Mouse (Mus musculus): ENCODE results near the gene Gadl1. TPM values are rescaled to one million over a fixed set of nuclear protein-coding genes. Genes with fewer than 3 reads are reported as not detected.

Gene Gadl1
- total and polyA plus RNA-seq, 2 experiments from 2014 or later = 0.21 to 0.44 TPM

DNA sequence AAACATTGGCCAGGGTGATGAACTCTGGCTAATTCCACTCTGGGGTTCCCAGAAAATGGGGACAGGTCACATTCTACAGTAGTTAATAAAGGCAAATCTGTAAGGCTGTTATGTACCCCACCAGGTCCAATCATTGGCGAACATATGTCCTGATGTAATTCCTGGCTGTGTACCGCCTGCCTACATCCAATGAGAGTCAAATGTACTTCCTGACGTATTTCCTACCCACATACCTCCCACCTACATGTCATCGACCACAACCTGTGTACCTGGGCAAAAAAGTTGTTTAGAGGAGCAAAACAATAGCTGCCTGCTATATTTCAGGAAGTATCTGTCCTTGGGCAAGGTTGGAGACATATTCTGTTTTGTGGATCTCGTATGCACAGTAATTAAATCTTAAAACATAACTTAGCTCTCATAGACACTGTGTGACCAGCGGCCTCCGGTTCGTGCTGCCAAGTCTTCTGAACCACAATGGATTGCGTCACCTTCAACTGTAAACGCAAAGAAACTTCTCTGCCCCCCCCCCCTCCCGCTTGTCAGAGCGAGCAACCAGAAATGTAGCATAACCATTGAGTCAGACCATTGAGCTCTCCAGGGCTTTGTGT, 175.2 kb downstream of the Gadl1 start:
- no peak for TF ChIP-seq CTCF (IDR thresholded peaks at IDR 0.05)
- no peaks in the 10 kb centered on the region for H3K4me1 ChIP-seq (ENCODE audit: insufficient read depth, low read length)
- H3K27ac ChIP-seq (ENCODE audit: low read depth, low read length) = no peak overlapping the region
- no peak overlapping the region for H3K4me2 ChIP-seq (ENCODE audit: low read depth, low read length, poor library complexity, severe bottlenecking)
- no peak overlapping the region for H3K9ac ChIP-seq (replicated peaks; ENCODE audit: low read length, poor library complexity, severe bottlenecking)
- H3K4me3 ChIP-seq (ENCODE audit: low read depth, low read length) = no peak overlapping the region
- 88% methylated on average over 12 of the region's 12 CpGs for WGBS
- no peak for DNase-seq (ENCODE audit: low spot score)
- H3K36me3 ChIP-seq (ENCODE audit: insufficient read depth, low read length) = no peaks in the 10 kb centered on the region
- no peaks in the 10 kb centered on the region for H3K27me3 ChIP-seq (ENCODE audit: insufficient read depth, low read length)
- no peaks in the 10 kb centered on the region for H3K9me3 ChIP-seq (ENCODE audit: low read length)
- ATAC-seq (ENCODE audit: low FRiP score) = no peak

DNA sequence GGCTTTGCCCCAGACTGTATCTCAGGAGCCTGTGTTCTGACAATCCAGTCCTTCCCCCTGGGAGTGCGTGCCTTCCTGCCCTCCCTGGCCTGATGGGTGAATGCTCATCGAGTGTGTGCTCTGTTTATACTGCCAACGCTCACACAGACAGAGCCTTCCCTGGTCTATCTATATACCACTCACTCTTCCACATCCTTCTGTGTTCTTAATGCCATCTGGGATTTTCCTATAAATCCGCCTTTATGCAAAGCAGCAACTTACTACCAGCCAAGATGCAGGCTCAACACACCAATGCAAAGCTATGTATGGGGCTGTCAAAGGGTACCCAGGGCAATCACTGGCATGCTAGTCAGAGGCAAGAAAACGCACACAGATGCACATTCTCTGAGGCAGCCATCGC, 176.7 kb downstream of the Gadl1 start:
- ATAC-seq (ENCODE audit: low FRiP score) (no peak), DNase-seq (ENCODE audit: low spot score) (no peak)
- no peaks in the 10 kb centered on the region for H3K4me1 ChIP-seq (ENCODE audit: insufficient read depth, low read length)
- H3K9ac ChIP-seq (replicated peaks; ENCODE audit: low read length, poor library complexity, severe bottlenecking) = no peak overlapping the region
- H3K4me3 ChIP-seq (ENCODE audit: low read depth, low read length) = no peak overlapping the region
- no peak overlapping the region for H3K4me2 ChIP-seq (ENCODE audit: low read depth, low read length, poor library complexity, severe bottlenecking)
- H3K27me3 ChIP-seq (ENCODE audit: insufficient read depth, low read length) = no peaks in the 10 kb centered on the region
- no peak for TF ChIP-seq CTCF (IDR thresholded peaks at IDR 0.05)
- H3K36me3 ChIP-seq (ENCODE audit: insufficient read depth, low read length) = no peaks in the 10 kb centered on the region
- no peaks in the 10 kb centered on the region for H3K9me3 ChIP-seq (ENCODE audit: low read length)
- no peak overlapping the region for H3K27ac ChIP-seq (ENCODE audit: low read depth, low read length)
- 83% methylated on average over 6 of the region's 6 CpGs for WGBS

DNA sequence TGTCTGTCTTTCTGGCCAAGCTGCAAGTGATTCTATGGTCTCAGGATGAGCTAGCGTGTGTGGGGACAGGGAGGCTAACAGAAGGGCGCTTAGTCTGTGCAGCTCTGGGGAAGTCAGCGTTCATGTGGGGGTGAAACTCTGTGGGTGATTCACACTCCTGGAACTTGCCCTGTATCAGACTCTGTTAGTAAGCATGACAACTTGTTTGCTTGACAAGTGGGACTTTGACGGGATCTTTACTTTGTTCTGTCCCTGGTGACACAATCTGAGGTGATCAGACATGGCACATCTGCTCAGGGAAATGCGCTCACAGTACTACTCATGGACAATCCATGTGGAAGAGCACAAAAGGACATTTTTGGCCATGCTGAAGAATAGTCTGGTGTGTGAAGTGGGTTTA, 178.0 kb downstream of the Gadl1 start:
- Histone ChIP-seq H3K36me3 (ENCODE audit: insufficient read depth, low read length) (no peaks in the 10 kb centered on the region), H3K27me3 (ENCODE audit: insufficient read depth, low read length) (no peaks in the 10 kb centered on the region), H3K9ac (replicated peaks; ENCODE audit: low read length, poor library complexity, severe bottlenecking) (no peak overlapping the region), H3K27ac (ENCODE audit: low read depth, low read length) (no peak overlapping the region), H3K4me3 (ENCODE audit: low read depth, low read length) (no peak overlapping the region), H3K4me1 (ENCODE audit: insufficient read depth, low read length) (no peaks in the 10 kb centered on the region), H3K4me2 (ENCODE audit: low read depth, low read length, poor library complexity, severe bottlenecking) (no peak overlapping the region), H3K9me3 (ENCODE audit: low read length) (no peaks in the 10 kb centered on the region)
- ATAC-seq (ENCODE audit: low FRiP score) (no peak), DNase-seq (ENCODE audit: low spot score) (no peak)
- no peak for TF ChIP-seq CTCF (IDR thresholded peaks at IDR 0.05)
- 92% methylated on average over 5 of the region's 5 CpGs for WGBS

DNA sequence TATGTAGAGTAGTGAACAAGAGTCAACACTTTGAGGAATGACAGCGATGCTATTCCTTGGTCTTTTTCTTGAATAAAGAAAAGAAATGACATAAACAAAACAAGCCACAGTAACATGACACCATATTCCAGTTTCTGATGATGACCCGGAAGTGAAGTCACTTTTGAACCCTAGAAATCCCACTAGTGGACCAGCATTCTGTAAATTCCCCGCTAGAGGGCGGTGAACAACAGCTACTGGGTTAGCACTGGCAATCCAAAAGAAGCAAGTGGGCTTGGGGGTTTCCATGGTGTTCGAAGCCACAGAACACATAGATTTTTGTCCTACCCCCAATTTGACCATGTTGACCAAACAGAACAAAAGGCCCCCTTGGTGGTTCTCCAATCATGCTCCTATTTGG, 178.6 kb downstream of the Gadl1 start:
- no peak for ATAC-seq (ENCODE audit: low FRiP score)
- Histone ChIP-seq H3K4me2 (ENCODE audit: low read depth, low read length, poor library complexity, severe bottlenecking) (no peak overlapping the region), H3K9me3 (ENCODE audit: low read length) (no peaks in the 10 kb centered on the region), H3K4me3 (ENCODE audit: low read depth, low read length) (no peak overlapping the region), H3K9ac (replicated peaks; ENCODE audit: low read length, poor library complexity, severe bottlenecking) (no peak overlapping the region), H3K36me3 (ENCODE audit: insufficient read depth, low read length) (no peaks in the 10 kb centered on the region), H3K4me1 (ENCODE audit: insufficient read depth, low read length) (no peaks in the 10 kb centered on the region), H3K27me3 (ENCODE audit: insufficient read depth, low read length) (no peaks in the 10 kb centered on the region), H3K27ac (ENCODE audit: low read depth, low read length) (no peak overlapping the region)
- 40% methylated on average over 5 of the region's 5 CpGs for WGBS
- peak; percentile 90 for TF ChIP-seq CTCF (IDR thresholded peaks at IDR 0.05)
- peak; percentile 84 for DNase-seq (ENCODE audit: low spot score)

DNA sequence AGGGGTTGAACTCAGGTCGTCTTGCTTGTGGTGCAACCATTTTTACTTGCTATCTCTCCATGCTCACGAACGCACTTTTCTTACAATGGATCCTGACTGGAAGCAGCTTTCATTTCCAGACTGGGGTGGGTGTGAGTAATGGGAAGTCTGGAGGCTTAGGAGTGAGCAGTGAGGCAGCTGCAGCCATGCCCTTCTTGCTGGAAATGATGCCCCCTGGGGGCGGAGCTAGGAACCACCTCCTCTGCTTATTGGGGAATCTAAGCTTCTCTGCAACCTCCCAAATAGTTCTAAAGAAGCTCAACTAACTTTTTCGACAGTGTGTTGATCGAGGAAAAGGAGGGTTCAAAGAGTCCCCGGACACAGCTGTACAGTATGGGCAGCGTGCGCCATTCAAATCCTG, 179.7 kb downstream of the Gadl1 start:
- DNase-seq (ENCODE audit: low spot score) (no peak), ATAC-seq (ENCODE audit: low FRiP score) (no peak)
- H3K27ac ChIP-seq (ENCODE audit: low read depth, low read length) = no peak overlapping the region
- no peaks in the 10 kb centered on the region for H3K36me3 ChIP-seq (ENCODE audit: insufficient read depth, low read length)
- 77% methylated on average over 9 of the region's 9 CpGs for WGBS
- no peak overlapping the region for H3K9ac ChIP-seq (replicated peaks; ENCODE audit: low read length, poor library complexity, severe bottlenecking)
- H3K9me3 ChIP-seq (ENCODE audit: low read length) = no peaks in the 10 kb centered on the region
- H3K4me1 ChIP-seq (ENCODE audit: insufficient read depth, low read length) = no peaks in the 10 kb centered on the region
- no peak overlapping the region for H3K4me3 ChIP-seq (ENCODE audit: low read depth, low read length)
- TF ChIP-seq CTCF (IDR thresholded peaks at IDR 0.05) = no peak
- H3K4me2 ChIP-seq (ENCODE audit: low read depth, low read length, poor library complexity, severe bottlenecking) = no peak overlapping the region
- H3K27me3 ChIP-seq (ENCODE audit: insufficient read depth, low read length) = no peaks in the 10 kb centered on the region

DNA sequence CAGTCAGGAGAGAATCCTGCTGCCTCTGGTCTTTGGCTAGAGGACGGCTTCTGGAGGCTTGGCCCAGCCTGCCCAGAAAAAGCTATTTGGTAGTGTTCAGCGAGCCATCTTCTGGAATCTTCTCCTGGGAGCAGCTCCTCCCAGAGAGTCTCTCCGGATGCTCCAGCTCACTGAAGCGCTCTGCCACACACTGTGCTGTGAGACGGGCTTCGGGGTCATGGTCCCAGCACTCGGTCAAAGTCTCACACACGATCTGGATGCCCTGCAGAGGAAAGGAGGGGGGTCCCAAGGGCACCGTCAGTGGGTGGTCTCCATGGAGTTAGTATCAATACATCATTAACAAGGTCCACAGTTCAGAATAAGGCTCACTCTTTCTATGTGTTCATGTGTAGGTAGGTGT, 181.0 kb downstream of the Gadl1 start:
- DNase-seq (ENCODE audit: low spot score) (no peak), ATAC-seq (ENCODE audit: low FRiP score) (no peak)
- 89% methylated on average over 9 of the region's 9 CpGs for WGBS
- no peak overlapping the region for H3K4me3 ChIP-seq (ENCODE audit: low read depth, low read length)
- H3K27ac ChIP-seq (ENCODE audit: low read depth, low read length) = no peak overlapping the region
- TF ChIP-seq CTCF (IDR thresholded peaks at IDR 0.05) = no peak
- no peak overlapping the region for H3K9ac ChIP-seq (replicated peaks; ENCODE audit: low read length, poor library complexity, severe bottlenecking)
- H3K27me3 ChIP-seq (ENCODE audit: insufficient read depth, low read length) = no peaks in the 10 kb centered on the region
- no peak overlapping the region for H3K4me2 ChIP-seq (ENCODE audit: low read depth, low read length, poor library complexity, severe bottlenecking)
- no peaks in the 10 kb centered on the region for H3K36me3 ChIP-seq (ENCODE audit: insufficient read depth, low read length)
- no peaks in the 10 kb centered on the region for H3K9me3 ChIP-seq (ENCODE audit: low read length)
- no peaks in the 10 kb centered on the region for H3K4me1 ChIP-seq (ENCODE audit: insufficient read depth, low read length)

All from midbrain, postnatal 0 days (tissue).